Mouse (Mus musculus): ENCODE results near the gene Npas3.

- no peak for TF ChIP-seq GATA1 (IDR thresholded peaks at IDR 0.05; ENCODE audit: low read length)
- TF ChIP-seq TAL1 (IDR thresholded peaks at IDR 0.05; ENCODE audit: low read length), result no peak
Measured at GRCm38 (mm10) chr12:53321018-53321417, 72.5 kb downstream of the Npas3 start.
